Mouse (Mus musculus) embryo, embryonic 11 days (tissue): ENCODE measurements around the gene Cradd.

Experiments
- DNase-seq: peaks from one replicate; pipeline ENCODE4 v3.0.0-alpha.2; 2015

Gene Cradd

GRCm38 (mm10) chr10:95332596-95332995 is 8.7 kb upstream of the Cradd start:
- DNase-seq: no peak

GRCm38 (mm10) chr10:95330375-95331363 is 6.7 kb upstream of the Cradd start:
- no peak for DNase-seq

GRCm38 (mm10) chr10:95329884-95330283 is 6.0 kb upstream of the Cradd start:
- DNase-seq: no peak

- DNase-seq: no peak
These were observed 322 bp upstream of the Cradd start for GRCm38 (mm10) chr10:95324278-95324631.

- no peak for DNase-seq
These were observed 1.6 kb downstream of the Cradd start for GRCm38 (mm10) chr10:95322076-95323070.

- no peak for DNase-seq
These were observed 4.9 kb downstream of the Cradd start for GRCm38 (mm10) chr10:95319001-95319400.

- DNase-seq: no peak
These were observed 5.6 kb downstream of the Cradd start for GRCm38 (mm10) chr10:95318392-95318708.

- no peak for DNase-seq
These were observed 6.1 kb downstream of the Cradd start for GRCm38 (mm10) chr10:95317581-95318391.

GRCm38 (mm10) chr10:95317091-95317490 is 6.8 kb downstream of the Cradd start:
- no peak for DNase-seq

- no peak for DNase-seq
These were observed 7.3 kb downstream of the Cradd start for GRCm38 (mm10) chr10:95316675-95317074.

- DNase-seq: peak; percentile 40
These were observed 8.0 kb downstream of the Cradd start for GRCm38 (mm10) chr10:95315801-95316474.

GRCm38 (mm10) chr10:95315321-95315720 is 8.6 kb downstream of the Cradd start:
- DNase-seq: no peak

GRCm38 (mm10) chr10:95314019-95314418 is 9.9 kb downstream of the Cradd start:
- no peak for DNase-seq

- no peak for DNase-seq
These were observed 10.4 kb downstream of the Cradd start for GRCm38 (mm10) chr10:95313524-95313923.

- DNase-seq: peak; percentile 70
These were observed 13.1 kb downstream of the Cradd start for GRCm38 (mm10) chr10:95310688-95311441.

- peak; percentile 51 for DNase-seq
These were observed 14.3 kb downstream of the Cradd start for GRCm38 (mm10) chr10:95309412-95310322.

GRCm38 (mm10) chr10:95308991-95309390 is 14.9 kb downstream of the Cradd start:
- no peak for DNase-seq

GRCm38 (mm10) chr10:95307916-95308315 is 16.0 kb downstream of the Cradd start:
- no peak for DNase-seq

GRCm38 (mm10) chr10:95306824-95307552 is 16.9 kb downstream of the Cradd start:
- DNase-seq: no peak
